Mouse (Mus musculus) intestine, embryonic 14.5 days (tissue): ENCODE results near the gene Gm2115. TPM values are rescaled to one million over a fixed set of nuclear protein-coding genes. Genes with fewer than 3 reads are reported as not detected.

Experiments
- ATAC-seq: fragments of 200-750 bp; cut with Nextera tagmentation; replicated peaks from 2 replicates; pipeline ENCODE4 v1.8.0; 2017; ENCODE audit warnings: low read depth, moderate number of reproducible peaks, moderate TSS enrichment, moderate library complexity; ENCODE audit not compliant: low FRiP score, low TSS enrichment
- DNase-seq: peaks from one replicate; pipeline ENCODE4 v3.0.0-alpha.2; 2018; ENCODE audit warnings: low spot score
- H3K27ac ChIP-seq: fragments of 300-500 bp; sonication (generic); 2 replicates; pipeline ENCODE4 v1.5.1; 2014; ENCODE audit warnings: low read depth, mild to moderate bottlenecking, control low read depth
- H3K27me3 ChIP-seq: fragments of 300-500 bp; sonication (generic); replicated peaks from 2 replicates; pipeline ENCODE4 v1.6.1; 2014; ENCODE audit warnings: low read length, control low read depth; ENCODE audit not compliant: control insufficient read depth, insufficient read depth
- H3K36me3 ChIP-seq: fragments of 300-500 bp; sonication (generic); 2 replicates; pipeline ENCODE4 v1.6.1; 2014; ENCODE audit warnings: low read length, control low read depth; ENCODE audit not compliant: control insufficient read depth, insufficient read depth
- H3K4me1 ChIP-seq: fragments of 300-500 bp; sonication (generic); replicated peaks from 2 replicates; pipeline ENCODE4 v1.6.1; 2014; ENCODE audit warnings: low read length, control low read depth, mixed read lengths; ENCODE audit not compliant: control insufficient read depth, insufficient read depth
- H3K4me2 ChIP-seq: fragments of 300-500 bp; sonication (generic); 2 replicates; pipeline ENCODE4 v1.6.1; 2014; ENCODE audit warnings: low read length
- H3K4me3 ChIP-seq: fragments of 300-500 bp; sonication (generic); 2 replicates; pipeline ENCODE4 v1.5.1; 2014; ENCODE audit warnings: low read depth, low read length, control low read depth, mixed read lengths
- H3K9ac ChIP-seq: fragments of 300-500 bp; sonication (generic); 2 replicates; pipeline ENCODE4 v1.6.1; 2014; ENCODE audit warnings: mild to moderate bottlenecking, low read length
- H3K9me3 ChIP-seq: fragments of 300-500 bp; sonication (generic); 2 replicates; pipeline ENCODE4 v1.6.1; 2016; ENCODE audit warnings: low read length, control low read depth; ENCODE audit not compliant: control insufficient read depth
- WGBS: fragments of 180-500 bp; shearing (Covaris S2); extraction: QIAGEN DNeasy Blood & Tissue Kit; methylation state at CpG from one replicate; pipeline ENCODE4 v1.1.7; 2014; 5-methylcytosine and 5-hydroxymethylcytosine counted together
- polyA plus RNA-seq: library from polyadenylated mRNA; unstranded; fragments of >200 nt; fragmentation: Nextera tagmentation; extraction: Ambion mirVana; gene quantifications from 2 replicates; pipeline ENCODE4 v1.2.1, GENCODE M21; 2014

Gm2115 gene
- 1.2 and 1.4 TPM in 2 replicates for polyA plus RNA-seq

DNA sequence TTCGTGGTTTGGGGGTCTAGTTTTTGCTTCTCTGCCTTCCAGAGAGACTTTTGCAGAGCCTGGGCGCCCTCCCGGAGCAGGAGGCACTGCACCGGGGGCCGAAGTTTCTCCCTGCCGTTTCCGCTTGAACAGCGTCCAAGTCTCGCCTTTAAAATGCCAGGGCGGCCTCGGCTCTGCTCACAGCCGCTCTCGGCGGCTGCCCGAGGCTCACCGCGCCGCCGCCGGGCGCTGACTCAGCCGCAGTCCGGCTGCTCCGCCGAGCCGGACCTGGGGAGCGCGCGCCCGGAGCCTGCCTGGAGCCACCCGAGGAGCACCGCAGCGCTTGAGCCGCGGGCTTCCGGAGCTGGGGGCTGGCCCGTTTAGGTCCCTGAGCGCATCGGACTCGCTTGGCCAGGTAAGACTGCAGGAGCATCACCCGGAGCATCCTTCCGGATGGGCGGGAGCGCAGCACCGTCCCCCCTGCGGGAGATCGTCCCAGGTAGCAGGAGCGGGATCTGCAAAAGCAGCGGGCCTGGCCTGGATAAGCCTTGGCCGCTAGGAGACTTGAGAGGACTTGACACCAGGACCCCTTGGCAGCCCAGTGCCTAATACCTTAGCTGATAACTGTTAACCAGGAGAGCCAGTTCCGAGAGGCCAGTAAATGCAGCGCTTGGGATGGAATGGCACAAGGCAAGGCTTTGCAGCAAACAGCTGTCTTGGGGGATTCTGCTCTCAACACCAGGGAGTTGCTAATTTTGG, at the start of gene Gm2115:
Gm2115 (plus strand) TSS at position 159 of the 738 bp plus-strand sequence.
- Histone ChIP-seq H3K9me3 (no peaks in the 10 kb centered on the region), H3K4me3 (peak within 1 kb of the TSS; percentile 22), H3K9ac (peak within 1 kb of the TSS; percentile 23; the same call in 1 of the 2 replicates), H3K4me1 (no peaks in the 10 kb centered on the region; the same call in 1 of the 2 replicates), H3K27me3 (peaks cover 18% of the 10 kb centered on the region), H3K36me3 (no peaks in the 10 kb centered on the region), H3K27ac (no peak within 1 kb of the TSS), H3K4me2 (peak within 1 kb of the TSS; percentile 68)
- DNase-seq, result peak; percentile 71
- ATAC-seq, result peak; percentile 62; the same call in 1 of the 2 replicates
- WGBS, result 1% methylated on average over 47 of the region's 52 CpGs

DNA sequence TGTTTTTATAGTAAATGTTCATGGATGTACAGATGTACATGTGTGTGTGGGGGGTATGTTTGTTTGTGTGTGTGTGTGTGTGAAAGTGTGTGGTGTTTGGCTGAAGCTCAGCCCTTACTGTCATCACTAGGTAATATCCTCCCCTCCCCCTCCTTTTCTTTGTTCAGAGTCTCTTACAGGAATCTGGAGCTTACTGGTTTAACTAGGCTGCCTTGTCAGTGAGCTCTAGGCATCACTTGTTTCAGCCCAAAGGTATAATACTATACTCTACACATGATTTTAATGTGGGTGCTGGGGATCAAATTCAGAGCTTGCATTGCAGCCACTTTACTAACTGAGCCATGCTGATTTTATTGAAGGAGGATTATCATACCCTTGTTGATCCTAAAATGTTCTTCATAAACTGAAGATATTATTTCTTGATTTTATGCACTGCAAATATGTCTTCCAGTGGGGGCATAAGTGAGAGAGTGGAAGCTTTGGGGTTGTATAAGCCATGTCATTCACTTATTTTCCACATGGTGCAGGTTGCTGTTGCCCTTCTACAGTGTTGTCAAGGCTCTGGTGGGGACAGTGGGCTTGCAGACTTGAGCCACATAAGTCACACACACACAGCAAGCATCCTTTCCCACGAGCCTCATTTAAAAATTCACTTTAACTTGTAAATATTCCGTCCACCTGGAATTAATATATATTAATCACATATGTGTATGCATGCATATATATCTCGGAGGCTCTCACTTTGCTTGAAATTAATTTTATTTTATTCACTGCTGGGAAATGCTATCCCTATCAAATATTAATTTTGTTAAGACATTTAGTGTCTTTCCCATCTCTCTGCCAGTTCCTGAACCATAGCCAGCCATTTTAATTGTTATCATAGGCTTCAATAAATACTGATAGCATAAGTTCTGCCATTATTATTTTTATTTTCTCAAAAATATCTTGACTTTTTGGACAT, 45.0 kb upstream of the Gm2115 start:
- H3K9ac ChIP-seq, result no peak overlapping the region
- H3K9me3 ChIP-seq, result no peaks in the 10 kb centered on the region
- H3K4me3 ChIP-seq, result no peak overlapping the region
- H3K27ac ChIP-seq, result no peak overlapping the region
- no peaks in the 10 kb centered on the region for H3K4me1 ChIP-seq
- no peak overlapping the region for H3K4me2 ChIP-seq
- no peaks in the 10 kb centered on the region for H3K36me3 ChIP-seq
- no peak for DNase-seq
- 77% methylated on average over 3 of the region's 3 CpGs for WGBS
- no peak for ATAC-seq
- H3K27me3 ChIP-seq, result no peaks in the 10 kb centered on the region

GRCm38 (mm10) chr7:84486485-84486884, 42.3 kb upstream of the Gm2115 start:
- no peaks in the 10 kb centered on the region for H3K9me3 ChIP-seq
- H3K27me3 ChIP-seq, result no peaks in the 10 kb centered on the region
- ATAC-seq (no peak), DNase-seq (no peak)
- H3K27ac ChIP-seq, result no peak overlapping the region
- no peak overlapping the region for H3K9ac ChIP-seq
- H3K4me1 ChIP-seq, result no peaks in the 10 kb centered on the region
- no peak overlapping the region for H3K4me3 ChIP-seq
- 88% methylated on average over 2 of the region's 2 CpGs for WGBS
- no peak overlapping the region for H3K4me2 ChIP-seq
- no peaks in the 10 kb centered on the region for H3K36me3 ChIP-seq

GRCm38 (mm10) chr7:84503163-84503562, 25.6 kb upstream of the Gm2115 start:
- Histone ChIP-seq H3K36me3 (no peaks in the 10 kb centered on the region), H3K9ac (no peak overlapping the region), H3K4me2 (no peak overlapping the region), H3K4me1 (no peaks in the 10 kb centered on the region), H3K4me3 (no peak overlapping the region), H3K27ac (no peak overlapping the region), H3K27me3 (no peaks in the 10 kb centered on the region), H3K9me3 (no peaks in the 10 kb centered on the region)
- no peak for ATAC-seq
- DNase-seq, result no peak
- WGBS, result 97% methylated on average over 1 of the region's 1 CpGs

DNA sequence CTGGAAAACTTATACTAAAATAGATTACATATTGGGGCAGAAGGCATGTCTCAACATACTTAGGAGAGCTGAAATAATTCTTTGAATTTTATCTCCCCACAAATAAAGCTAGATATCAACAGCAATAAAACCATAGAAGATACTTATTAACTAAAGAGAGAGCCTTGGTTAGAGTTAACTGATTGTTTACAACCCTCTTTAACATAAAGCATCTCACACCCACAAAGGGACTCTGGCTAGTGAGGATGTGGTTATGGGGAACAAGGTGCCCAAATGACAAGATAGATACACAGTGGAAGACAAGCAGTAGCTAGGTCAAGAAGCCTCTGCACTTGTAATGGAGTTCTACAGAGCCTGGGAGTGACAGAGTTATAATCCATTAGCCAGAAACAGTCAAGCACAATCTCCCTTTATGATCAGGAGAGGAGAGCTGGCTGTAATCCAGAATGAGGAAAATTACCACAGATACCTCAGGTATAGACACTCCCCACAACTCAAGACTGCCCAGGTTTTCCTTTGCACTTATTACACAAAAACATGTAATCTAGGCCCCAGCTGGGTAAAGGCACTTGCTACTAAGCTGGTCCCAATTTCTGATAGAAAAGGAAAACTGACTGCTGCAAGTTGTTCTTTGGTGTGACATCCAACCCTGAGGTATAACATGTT, 10.1 kb upstream of the Gm2115 start:
- H3K9me3 ChIP-seq, result no peaks in the 10 kb centered on the region
- DNase-seq (no peak), ATAC-seq (no peak)
- no peaks in the 10 kb centered on the region for H3K27me3 ChIP-seq
- no peak overlapping the region for H3K27ac ChIP-seq
- no peaks in the 10 kb centered on the region for H3K4me1 ChIP-seq
- H3K9ac ChIP-seq, result no peak overlapping the region
- H3K4me3 ChIP-seq, result no peak overlapping the region
- no peak overlapping the region for H3K4me2 ChIP-seq
- H3K36me3 ChIP-seq, result no peaks in the 10 kb centered on the region

DNA sequence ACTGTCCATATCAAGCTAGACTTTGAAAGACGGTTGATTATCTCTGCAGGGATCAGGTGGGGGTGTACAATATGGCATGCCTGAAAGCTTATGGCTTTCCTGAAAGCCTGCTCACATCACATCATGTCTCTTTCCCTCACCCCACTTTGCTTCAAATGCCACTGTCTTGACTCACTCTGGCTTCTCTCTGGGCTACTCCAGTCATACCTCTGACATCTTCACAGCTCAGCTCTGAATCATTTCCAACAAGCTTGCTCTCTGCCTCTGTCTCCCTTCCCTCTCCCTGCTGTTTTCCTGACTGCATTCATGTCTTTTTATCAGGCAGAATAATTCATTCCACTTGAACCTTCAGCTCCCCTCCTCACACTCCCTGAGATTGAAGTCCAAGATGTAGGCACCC, 7.4 kb upstream of the Gm2115 start:
- H3K4me3 ChIP-seq, result no peak overlapping the region
- H3K9me3 ChIP-seq, result no peaks in the 10 kb centered on the region
- ATAC-seq (no peak), DNase-seq (no peak)
- no peak overlapping the region for H3K9ac ChIP-seq
- no peak overlapping the region for H3K4me2 ChIP-seq
- no peaks in the 10 kb centered on the region for H3K27me3 ChIP-seq
- H3K27ac ChIP-seq, result no peak overlapping the region
- no peaks in the 10 kb centered on the region for H3K36me3 ChIP-seq
- no peaks in the 10 kb centered on the region for H3K4me1 ChIP-seq
- 78% methylated on average over 1 of the region's 1 CpGs for WGBS

DNA sequence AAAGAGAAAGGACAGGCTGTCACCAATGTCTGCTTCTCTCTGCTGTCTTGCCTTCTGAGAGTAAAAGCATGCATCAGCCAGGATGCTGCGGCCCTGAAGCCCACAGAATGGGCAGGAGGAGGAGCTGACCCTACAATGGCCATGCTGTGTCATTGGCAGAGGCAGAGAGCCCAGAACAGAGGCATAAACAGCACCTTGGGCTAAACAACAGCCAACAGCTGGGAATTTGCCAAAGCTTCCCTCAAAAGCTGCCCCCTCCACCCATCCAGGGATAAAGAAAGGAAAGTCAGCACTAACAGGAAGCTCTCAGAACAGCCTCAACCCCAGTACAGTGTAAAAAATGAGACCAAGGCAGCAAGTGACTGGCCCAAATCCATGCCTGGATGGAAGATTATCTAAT, 6.3 kb upstream of the Gm2115 start:
- Histone ChIP-seq H3K27me3 (0 out of 2 replicates have a peak, but pooled peaks cover 2% of the 10 kb centered on the region), H3K4me1 (no peaks in the 10 kb centered on the region), H3K9me3 (no peaks in the 10 kb centered on the region), H3K27ac (no peak overlapping the region), H3K36me3 (no peaks in the 10 kb centered on the region), H3K4me3 (no peak overlapping the region), H3K4me2 (no peak overlapping the region), H3K9ac (no peak overlapping the region)
- 26% methylated on average over 1 of the region's 1 CpGs for WGBS
- DNase-seq, result no peak
- ATAC-seq, result no peak

DNA sequence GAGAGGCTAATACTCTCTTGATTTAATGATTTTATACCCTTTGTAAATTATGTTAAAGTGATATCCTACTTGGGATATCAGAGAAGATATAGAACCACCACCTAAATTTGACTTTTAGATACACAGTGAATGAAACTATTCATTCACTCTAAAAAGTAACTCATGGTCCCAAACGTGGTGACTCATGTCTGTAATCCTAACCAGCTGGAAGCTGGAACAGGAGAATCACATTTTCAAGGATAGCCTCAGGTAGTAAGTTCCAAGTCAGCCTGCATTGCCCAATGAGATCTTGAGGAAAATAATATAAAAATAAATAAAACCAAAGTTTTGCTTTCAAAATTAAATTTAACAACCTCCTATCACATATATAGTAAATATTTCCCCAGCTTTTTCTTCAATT, 2.6 kb upstream of the Gm2115 start:
- Histone ChIP-seq H3K4me3 (no peak overlapping the region), H3K27me3 (peaks cover 18% of the 10 kb centered on the region), H3K4me2 (no peak overlapping the region), H3K9ac (no peak overlapping the region), H3K36me3 (no peaks in the 10 kb centered on the region), H3K27ac (no peak overlapping the region), H3K4me1 (no peaks in the 10 kb centered on the region; the same call in 1 of the 2 replicates), H3K9me3 (no peaks in the 10 kb centered on the region)
- DNase-seq (no peak), ATAC-seq (no peak)
- 49% methylated on average over 1 of the region's 1 CpGs for WGBS
